Mouse (Mus musculus): ENCODE results near the gene Gm13723. TPM values are rescaled to one million over a fixed set of nuclear protein-coding genes. Genes with fewer than 3 reads are reported as not detected.

Gm13723 gene
- not detected in 2 replicates for polyA plus RNA-seq (2012; rRNA removed)

GRCm38 (mm10) chr2:86874702-86875101 is at the start of gene Gm13723:
Gene Gm13723, minus strand, starts transcription at chr2:86874802.

GRCm38 (mm10) chr2:86892116-86892515 is 17.5 kb upstream of the Gm13723 start, which contains the start of gene Olfr1097:
Gene Olfr1097, minus strand, starts transcription at chr2:86892216.

GRCm38 (mm10) chr2:86851596-86851995 is 23.0 kb downstream of the Gm13723 start, which contains the start of gene Olfr1095:
Gene Olfr1095, minus strand, starts transcription at chr2:86851696.

GRCm38 (mm10) chr2:86824363-86824762 is 50.2 kb downstream of the Gm13723 start, which contains the start of gene Olfr1094:
Gene Olfr1094, plus strand, starts transcription at chr2:86824663.

Other genes starting within 250 kb of the Gm13723 start
- gene Olfr1084, start 235.1 kb downstream of the Gm13723 start, polyA plus RNA-seq (2012; rRNA removed), result not detected in 2 replicates
- gene Olfr1085, start 212.8 kb downstream of the Gm13723 start, polyA plus RNA-seq (2012; rRNA removed), result not detected in 2 replicates
- not detected in 2 replicates for gene Olfr1086, start 194.7 kb downstream of the Gm13723 start, polyA plus RNA-seq (2012; rRNA removed)
- not detected in 2 replicates for gene Olfr1087, start 176.4 kb downstream of the Gm13723 start, polyA plus RNA-seq (2012; rRNA removed)
- gene Olfr1089, start 141.1 kb downstream of the Gm13723 start, polyA plus RNA-seq (2012; rRNA removed), result not detected in 2 replicates
- not detected in 2 replicates for gene Olfr1090, start 115.8 kb downstream of the Gm13723 start, polyA plus RNA-seq (2012; rRNA removed)
- gene Olfr1093, start 92.3 kb downstream of the Gm13723 start, polyA plus RNA-seq (2012; rRNA removed), result not detected in 2 replicates
- gene Olfr141, start 64.8 kb downstream of the Gm13723 start, polyA plus RNA-seq (2012; rRNA removed), result not detected in 2 replicates
- gene Olfr1094, start 50.1 kb downstream of the Gm13723 start, polyA plus RNA-seq (2012; rRNA removed), result not detected in 2 replicates
- not detected in 2 replicates for gene Olfr1095, start 23.1 kb downstream of the Gm13723 start, polyA plus RNA-seq (2012; rRNA removed)
- gene Olfr1097, start 17.4 kb upstream of the Gm13723 start, polyA plus RNA-seq (2012; rRNA removed), result not detected in 2 replicates
- gene Olfr1098, start 49.7 kb upstream of the Gm13723 start, polyA plus RNA-seq (2012; rRNA removed), result not detected in 2 replicates
- gene Olfr1099, start 85.9 kb upstream of the Gm13723 start, polyA plus RNA-seq (2012; rRNA removed), result not detected in 2 replicates
- gene Olfr1100, start 105.2 kb upstream of the Gm13723 start, polyA plus RNA-seq (2012; rRNA removed), result not detected in 2 replicates
- gene Olfr1101, start 116.4 kb upstream of the Gm13723 start, polyA plus RNA-seq (2012; rRNA removed), result not detected in 2 replicates
- gene Olfr1102, start 123.6 kb upstream of the Gm13723 start, polyA plus RNA-seq (2012; rRNA removed), result not detected in 2 replicates
- gene Olfr1104, start 152.3 kb upstream of the Gm13723 start, polyA plus RNA-seq (2012; rRNA removed), result not detected in 2 replicates
- not detected in 2 replicates for gene Olfr1105, start 161.7 kb upstream of the Gm13723 start, polyA plus RNA-seq (2012; rRNA removed)
- not detected in 2 replicates for gene Olfr1106, start 177.5 kb upstream of the Gm13723 start, polyA plus RNA-seq (2012; rRNA removed)
- gene Olfr1107, start 201.0 kb upstream of the Gm13723 start, polyA plus RNA-seq (2012; rRNA removed), result not detected in 2 replicates
- gene Olfr1109, start 221.2 kb upstream of the Gm13723 start, polyA plus RNA-seq (2012; rRNA removed), result not detected in 2 replicates
- gene Olfr259, start 239.8 kb upstream of the Gm13723 start, polyA plus RNA-seq (2012; rRNA removed), result not detected in 2 replicates